11 mouse cellular contexts compared by ENCODE assay signal in the genomic region with DNA sequence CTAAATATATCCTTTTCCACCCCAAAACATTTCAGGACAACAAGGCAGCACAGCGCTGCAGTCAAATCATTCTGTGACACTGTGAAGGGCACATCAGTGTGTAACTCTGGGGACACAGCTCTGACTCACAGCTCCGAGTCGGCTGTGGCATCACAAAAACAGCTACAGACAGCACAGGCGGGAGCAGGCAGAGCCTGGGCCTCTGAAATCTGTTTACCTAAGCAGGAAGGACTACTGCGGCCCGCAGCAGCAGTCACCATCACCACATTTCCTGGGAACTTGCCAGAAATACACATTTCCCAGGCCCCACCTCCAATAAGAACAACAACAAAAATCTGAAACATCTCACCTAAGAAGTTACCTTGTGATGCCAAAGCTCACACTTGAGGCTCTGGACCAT. TPM values are rescaled to one million over a fixed set of nuclear protein-coding genes. Genes with fewer than 3 reads are reported as not detected.
A peak's percentile ranks its signal among the peaks of the same experiment; 100 is the strongest.
DNase-seq lines count a peak whose midpoint lies in the region; ATAC-seq lines count a peak whose summit lies in the region.
"Had no signal": no experiment of that assay in that cellular context is flagged by ENCODE, and none has a peak within 500 bp of the region (broad histone marks: within the 10 kb centered on the region; RNA-seq: fewer than 3 reads in every experiment).

No protein-coding gene starts in this region.

- WGBS in hindbrain, embryonic 13.5 days = 53% methylated on average over 6 of the region's 6 CpGs
- 57% methylated on average over 6 of the region's 6 CpGs for WGBS in hindbrain, embryonic 11.5 days
- 39% methylated on average over 6 of the region's 6 CpGs for WGBS in hindbrain, embryonic 16.5 days

- no peak overlapping the region for H3K4me3 ChIP-seq in hindbrain, embryonic 13.5 days
- H3K4me3 ChIP-seq in hindbrain, embryonic 11.5 days (ENCODE audit: low read depth, low read length) = no peak overlapping the region
- no peak overlapping the region for H3K4me3 ChIP-seq in hindbrain, embryonic 16.5 days (ENCODE audit: low read length)
- H3K4me3 ChIP-seq: limb, embryonic 12.5 days had no signal

- H3K27me3 ChIP-seq in hindbrain, embryonic 13.5 days = no peaks in the 10 kb centered on the region
- H3K27me3 ChIP-seq in hindbrain, embryonic 11.5 days (ENCODE audit: control insufficient read depth, insufficient read depth, low read length) = no peaks in the 10 kb centered on the region
- H3K27me3 ChIP-seq in hindbrain, embryonic 16.5 days (replicated peaks; ENCODE audit: control insufficient read depth, insufficient read depth, low read length) = no peaks in the 10 kb centered on the region
- H3K27me3 ChIP-seq: limb, embryonic 12.5 days; Patski had no signal

- no peaks in the 10 kb centered on the region for H3K36me3 ChIP-seq in hindbrain, embryonic 13.5 days
- H3K36me3 ChIP-seq in hindbrain, embryonic 11.5 days (ENCODE audit: control insufficient read depth, insufficient read depth, low read length) = no peaks in the 10 kb centered on the region
- no peaks in the 10 kb centered on the region for H3K36me3 ChIP-seq in hindbrain, embryonic 16.5 days (ENCODE audit: control insufficient read depth, insufficient read depth, low read length)

- H3K9ac ChIP-seq in hindbrain, embryonic 13.5 days = 0 out of 2 replicates have a peak overlapping the region, but pooled peaks have one; percentile 10
- no peak overlapping the region for H3K9ac ChIP-seq in hindbrain, embryonic 11.5 days (ENCODE audit: low read depth, low read length)
- H3K9ac ChIP-seq in hindbrain, embryonic 16.5 days (ENCODE audit: low read depth, low read length) = no peak overlapping the region
- H3K9ac ChIP-seq: limb, embryonic 12.5 days had no signal

- H3K9me3 ChIP-seq in hindbrain, embryonic 13.5 days = no peaks in the 10 kb centered on the region
- H3K9me3 ChIP-seq in hindbrain, embryonic 11.5 days (ENCODE audit: control insufficient read depth, low read length) = no peaks in the 10 kb centered on the region
- H3K9me3 ChIP-seq in hindbrain, embryonic 16.5 days (ENCODE audit: control insufficient read depth, low read length) = no peaks in the 10 kb centered on the region
- H3K9me3 ChIP-seq: limb, embryonic 12.5 days had no signal

- no peak overlapping the region for H3K27ac ChIP-seq in hindbrain, embryonic 13.5 days
- H3K27ac ChIP-seq in hindbrain, embryonic 11.5 days (ENCODE audit: low read depth, low read length) = no peak overlapping the region
- no peak overlapping the region for H3K27ac ChIP-seq in hindbrain, embryonic 16.5 days (ENCODE audit: low read depth, low read length)
- H3K27ac ChIP-seq: limb, embryonic 12.5 days had no signal

- DNase-seq in hindbrain, embryonic 11.5 days (ENCODE audit: low spot score) = no peak
- DNase-seq in 3134 (ENCODE audit: extremely low read depth, insufficient read length, low spot score) = peak; percentile 24
- DNase-seq in CD8-positive naive resting alpha-beta T cell, adult 2 months (ENCODE audit: low read depth in 2 of 2, low spot score in 2 of 2) = peak; percentile 58 to 64
- DNase-seq in right cerebral cortex, postnatal 36 days (ENCODE audit: low spot score in 2 of 2) = no peak
- DNase-seq: gastrocnemius, postnatal 36 days had no signal

- H3K4me1 ChIP-seq in hindbrain, embryonic 13.5 days (replicated peaks) = peaks cover 75% of the 10 kb centered on the region
- H3K4me1 ChIP-seq in hindbrain, embryonic 11.5 days (replicated peaks; ENCODE audit: control insufficient read depth, insufficient read depth, low read length) = 0 out of 2 replicates have a peak, but pooled peaks cover 4% of the 10 kb centered on the region
- peaks cover 31% of the 10 kb centered on the region for H3K4me1 ChIP-seq in hindbrain, embryonic 16.5 days (ENCODE audit: control insufficient read depth, insufficient read depth, low read depth, low read length)

- no peak for ATAC-seq in hindbrain, embryonic 13.5 days (ENCODE audit: low FRiP score)
- no peak for ATAC-seq in hindbrain, embryonic 11.5 days (ENCODE audit: low FRiP score)
- peak; percentile 69; the same call in 1 of the 2 replicates for ATAC-seq in hindbrain, embryonic 16.5 days
- ATAC-seq in monocyte, adult 5-6 weeks (replicated peaks; ENCODE audit: insufficient number of reproducible peaks, low FRiP score, low TSS enrichment, poor library complexity, severe bottlenecking) = no peak
- no peak for ATAC-seq in megakaryocyte-erythroid progenitor cell, adult 5-6 weeks (replicated peaks; ENCODE audit: low FRiP score, low TSS enrichment, poor library complexity, severe bottlenecking)
- ATAC-seq: Patski had no signal

- no peak overlapping the region for H3K4me2 ChIP-seq in hindbrain, embryonic 13.5 days
- H3K4me2 ChIP-seq in hindbrain, embryonic 11.5 days (replicated peaks; ENCODE audit: low read depth, low read length) = no peak overlapping the region
- no peak overlapping the region for H3K4me2 ChIP-seq in hindbrain, embryonic 16.5 days (ENCODE audit: low read length)
- H3K4me2 ChIP-seq: limb, embryonic 12.5 days had no signal

RNA-seq across cellular contexts. Expression of gene Ski, which starts 24.7 kb away (rescaled TPM):
- 10.3 and 10.4 TPM in 2 replicates for polyA plus RNA-seq in hindbrain, embryonic 13.5 days (2015; fragmentation: Nextera tagmentation; extraction: Ambion mirVana)
- polyA plus RNA-seq in hindbrain, embryonic 11.5 days (2014; fragmentation: Nextera tagmentation; extraction: Ambion mirVana) = 13.4 and 21.0 TPM in 2 replicates
- polyA plus RNA-seq in hindbrain, embryonic 16.5 days (2015; fragmentation: Nextera tagmentation; extraction: Ambion mirVana) = 11.1 TPM in 2 replicates
- total RNA-seq in monocyte, adult 5-6 weeks (2017) = 13.5 to 26.2 TPM (median 17.7 TPM) in 3 replicates
- 16.3 and 16.4 TPM in 2 replicates for total RNA-seq in megakaryocyte-erythroid progenitor cell, adult 5-6 weeks (2014; fragmentation: Nextera tagmentation)
- 6.7 and 7.7 TPM in 2 replicates for total RNA-seq in megakaryocyte-erythroid progenitor cell, adult 5-6 weeks (2017)

RNA-seq across cellular contexts. Expression of gene Faap20, which starts 51.9 kb away (rescaled TPM):
- polyA plus RNA-seq in hindbrain, embryonic 13.5 days (2015; fragmentation: Nextera tagmentation; extraction: Ambion mirVana) = 78.8 and 84.8 TPM in 2 replicates
- polyA plus RNA-seq in hindbrain, embryonic 11.5 days (2014; fragmentation: Nextera tagmentation; extraction: Ambion mirVana) = 99.0 and 99.3 TPM in 2 replicates
- polyA plus RNA-seq in hindbrain, embryonic 16.5 days (2015; fragmentation: Nextera tagmentation; extraction: Ambion mirVana) = 72.1 and 72.5 TPM in 2 replicates
- 15.4 to 17.5 TPM (median 17.0 TPM) in 3 replicates for total RNA-seq in monocyte, adult 5-6 weeks (2017)
- 25.6 and 41.4 TPM in 2 replicates for total RNA-seq in megakaryocyte-erythroid progenitor cell, adult 5-6 weeks (2014; fragmentation: Nextera tagmentation)
- 16.8 and 17.0 TPM in 2 replicates for total RNA-seq in megakaryocyte-erythroid progenitor cell, adult 5-6 weeks (2017)

Comparison
In these comparisons a context has a peak if more than half of its experiments do, and no peak if none do; other contexts are left out.
1. DNase-seq: peak in 3134 (single experiment) and CD8-positive naive resting alpha-beta T cell, adult 2 months (2 of 2); none in hindbrain, embryonic 11.5 days (single experiment) and right cerebral cortex, postnatal 36 days (0 of 2).